Mouse (Mus musculus) urinary bladder, postnatal 10 days (tissue): ENCODE measurements around the gene Xrcc3.

Experiments used
- DNase-seq: peaks from one replicate; pipeline ENCODE4 v3.0.0; 2022; ENCODE audit warnings: low spot score

The Xrcc3 gene

GRCm38 (mm10) chr12:111774156-111774555 lies 39.5 kb downstream of the Xrcc3 start:
- no peak for DNase-seq

- DNase-seq = no peak
Observed at GRCm38 (mm10) chr12:111770651-111771050, 43.0 kb downstream of the Xrcc3 start.

GRCm38 (mm10) chr12:111769816-111770577 lies 43.7 kb downstream of the Xrcc3 start:
- DNase-seq = no peak

- DNase-seq = no peak
Observed at GRCm38 (mm10) chr12:111769306-111769705, 44.4 kb downstream of the Xrcc3 start.

- DNase-seq = no peak
Observed at GRCm38 (mm10) chr12:111768322-111768928, 45.2 kb downstream of the Xrcc3 start.

DNA sequence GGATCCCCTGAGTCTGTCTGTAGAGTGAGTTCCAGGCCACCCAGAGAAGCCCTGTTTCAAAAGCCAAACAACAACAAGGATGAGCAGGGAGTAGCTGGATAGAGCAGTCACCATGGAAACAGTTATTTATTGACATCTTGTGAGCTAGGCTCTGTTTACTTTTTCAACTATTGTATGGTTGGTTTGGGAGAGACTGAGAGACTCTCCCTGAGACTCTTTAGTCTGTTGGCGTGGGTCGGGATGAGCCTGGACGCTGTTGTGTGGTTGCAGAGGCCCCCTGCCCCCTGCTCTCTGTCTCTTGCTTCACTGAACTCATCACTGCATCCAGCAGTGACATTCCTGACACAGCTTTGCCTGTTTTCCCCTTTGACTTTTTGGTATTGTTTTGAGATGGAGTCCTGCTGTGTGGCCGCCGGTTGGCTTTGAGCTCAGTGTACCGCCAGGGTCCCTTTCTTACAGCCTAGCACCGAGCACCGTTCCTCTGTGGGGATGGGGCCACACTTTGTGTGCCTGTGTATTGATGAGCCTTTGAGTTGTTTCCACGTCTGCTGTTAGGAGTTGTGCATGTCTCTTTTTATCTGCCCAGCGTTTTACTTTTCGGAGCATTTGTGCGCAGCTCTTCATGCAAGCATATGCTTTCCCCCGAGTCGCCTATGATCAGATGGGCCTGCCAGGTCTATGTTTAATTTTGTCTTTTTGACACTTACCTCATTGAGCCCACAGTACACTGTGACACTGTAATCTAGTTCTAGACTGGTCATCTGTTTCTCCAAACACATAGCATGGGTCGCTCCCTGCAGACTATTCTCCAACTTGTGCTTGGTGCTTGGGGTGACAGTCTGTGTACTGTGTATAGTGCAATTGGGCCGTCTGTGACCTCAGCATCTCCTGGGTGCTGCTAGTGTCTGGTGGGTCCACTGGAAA lies 47.1 kb downstream of the Xrcc3 start:
- DNase-seq = no peak

DNA sequence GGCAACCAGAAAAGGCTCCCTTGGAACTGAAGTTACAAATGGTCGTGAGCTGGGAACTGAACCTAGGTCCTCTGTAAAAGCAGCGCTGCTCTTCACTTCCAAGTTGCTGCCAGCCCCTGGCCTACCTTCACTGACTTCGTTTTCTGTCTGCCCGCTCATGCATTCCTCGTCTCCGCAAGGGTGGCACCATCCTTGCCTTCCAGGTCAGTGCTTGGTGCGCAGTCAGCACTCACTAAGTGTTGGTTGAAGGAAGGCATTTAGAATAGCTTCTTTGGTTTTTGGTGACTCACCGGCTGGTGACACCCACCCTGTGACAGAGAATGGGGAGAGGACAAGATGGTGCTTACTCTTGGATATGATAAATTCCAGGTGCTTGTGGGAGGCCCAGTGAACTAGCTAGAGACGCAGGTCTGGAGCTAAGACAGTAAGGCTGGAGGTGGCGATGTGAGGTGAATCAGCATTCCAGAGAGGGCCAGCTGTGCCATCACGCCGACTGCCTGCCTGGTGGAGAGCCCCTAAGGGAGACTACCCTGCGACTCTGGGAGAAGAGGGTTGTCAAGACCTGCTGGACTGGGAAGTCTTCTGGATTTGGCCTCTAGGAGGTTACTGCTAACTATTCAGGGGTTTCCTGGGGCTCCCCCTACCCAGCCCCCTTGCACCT lies 50.9 kb downstream of the Xrcc3 start:
- DNase-seq = no peak

DNA sequence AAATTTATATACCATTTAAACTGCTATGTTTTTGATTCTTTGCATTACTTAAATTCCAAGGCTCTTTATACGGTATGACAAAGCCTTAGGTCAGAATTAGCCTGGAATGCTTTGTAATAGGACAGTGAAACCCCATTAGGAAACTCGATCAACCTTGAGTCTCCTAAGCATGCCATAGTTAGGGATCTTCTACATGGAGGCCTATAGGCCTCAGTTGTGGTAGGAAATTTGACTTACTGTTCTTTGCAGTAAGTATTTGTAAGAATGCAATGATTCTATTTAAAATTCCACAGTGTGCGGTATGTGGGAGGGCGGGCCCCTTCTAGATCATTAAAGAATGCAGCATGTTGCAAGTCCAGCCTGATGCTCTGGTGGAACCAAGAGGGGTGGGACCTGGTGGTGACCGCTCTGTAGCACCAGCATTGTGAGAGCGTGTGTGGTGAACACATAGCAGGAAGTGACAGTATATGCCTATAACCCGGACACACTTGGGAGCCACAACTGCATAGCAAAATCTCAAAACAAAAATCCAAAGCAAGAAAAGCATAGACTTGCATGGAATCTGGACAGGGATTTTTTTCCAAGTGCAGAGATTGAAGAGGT lies 53.3 kb downstream of the Xrcc3 start:
- no peak for DNase-seq

GRCm38 (mm10) chr12:111759176-111760061 lies 54.3 kb downstream of the Xrcc3 start:
- DNase-seq = no peak

DNA sequence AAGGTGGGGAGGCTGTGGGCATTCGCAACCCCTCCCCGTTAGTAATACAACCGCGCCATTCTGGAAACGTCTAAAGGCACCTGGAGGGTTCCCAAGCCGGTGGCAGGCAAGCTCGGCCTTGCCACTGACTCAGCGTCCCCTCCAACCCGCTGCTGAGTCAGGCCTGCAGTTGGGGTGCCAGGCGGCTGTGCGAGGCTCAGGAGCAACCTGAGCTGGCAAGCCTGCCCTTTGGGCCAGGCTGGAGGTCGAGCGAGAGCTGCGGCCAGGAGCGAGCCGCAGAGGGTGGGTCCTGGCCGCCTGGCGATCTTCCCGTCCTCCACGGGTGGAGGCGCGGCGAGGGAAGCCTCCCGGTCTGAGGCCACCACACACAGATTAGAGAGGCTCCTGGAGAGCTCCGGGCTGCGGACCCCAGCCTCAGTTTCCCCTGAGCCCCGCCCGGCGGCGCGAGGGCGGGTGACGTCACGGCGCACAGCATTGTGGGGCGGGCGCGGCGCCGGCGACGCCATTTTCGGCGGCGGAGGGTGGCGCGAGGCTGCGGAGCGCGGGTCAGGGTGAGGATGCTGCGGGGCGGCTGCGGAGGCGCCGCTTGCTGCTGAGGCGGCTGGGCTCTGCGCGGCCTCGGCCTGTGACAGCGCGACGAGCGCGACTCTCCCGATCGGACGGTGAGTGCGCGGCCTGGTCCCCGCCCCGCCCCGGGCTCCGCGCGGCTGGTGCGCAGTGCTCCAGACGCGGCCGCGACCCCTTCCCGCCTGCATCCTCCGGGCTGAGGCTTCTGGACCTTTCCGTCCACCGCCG lies 55.1 kb downstream of the Xrcc3 start, which contains the start of gene Klc1:
Gene Klc1 (plus strand): TSS at position 469 of the 795 bp plus-strand sequence.
- no peak for DNase-seq

DNA sequence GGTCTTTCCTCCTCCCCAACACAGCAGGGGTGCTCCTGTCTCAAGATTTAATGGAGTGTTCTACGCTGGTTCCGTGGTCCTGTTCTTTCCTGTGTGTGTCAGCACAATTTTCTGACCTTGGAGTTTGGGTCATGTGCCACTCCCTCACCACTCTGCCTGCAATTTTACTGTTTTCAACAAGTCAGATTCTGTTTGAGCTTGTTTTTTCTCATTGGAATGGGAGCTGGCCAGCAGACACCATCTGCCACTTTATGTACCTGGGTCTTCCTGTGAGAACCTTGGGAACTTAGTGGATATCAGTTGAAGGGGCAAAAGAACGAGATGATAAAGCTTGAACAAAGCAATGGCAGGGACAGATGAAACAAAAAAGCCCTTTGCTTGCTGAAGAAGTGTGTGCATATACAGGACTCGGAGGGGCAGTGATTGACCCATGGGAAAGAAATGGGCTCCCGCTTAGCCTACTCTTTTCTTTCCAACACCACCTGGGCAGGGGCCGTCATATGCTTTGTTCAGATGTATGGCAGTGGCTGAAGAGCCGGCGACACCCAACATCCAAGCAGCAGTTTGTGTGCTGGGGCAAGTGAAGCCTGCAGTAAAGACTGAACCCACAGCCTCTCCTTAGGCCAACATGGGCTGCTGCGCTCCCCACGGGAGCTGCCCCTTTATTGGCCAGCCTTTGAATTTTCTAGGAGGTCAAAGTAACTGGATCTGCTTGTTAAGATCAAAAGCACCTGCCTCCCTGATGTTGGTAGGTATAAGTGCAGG lies 55.9 kb downstream of the Xrcc3 start:
- DNase-seq = no peak

- DNase-seq = no peak
Observed at GRCm38 (mm10) chr12:111756698-111757082, 57.0 kb downstream of the Xrcc3 start.

DNA sequence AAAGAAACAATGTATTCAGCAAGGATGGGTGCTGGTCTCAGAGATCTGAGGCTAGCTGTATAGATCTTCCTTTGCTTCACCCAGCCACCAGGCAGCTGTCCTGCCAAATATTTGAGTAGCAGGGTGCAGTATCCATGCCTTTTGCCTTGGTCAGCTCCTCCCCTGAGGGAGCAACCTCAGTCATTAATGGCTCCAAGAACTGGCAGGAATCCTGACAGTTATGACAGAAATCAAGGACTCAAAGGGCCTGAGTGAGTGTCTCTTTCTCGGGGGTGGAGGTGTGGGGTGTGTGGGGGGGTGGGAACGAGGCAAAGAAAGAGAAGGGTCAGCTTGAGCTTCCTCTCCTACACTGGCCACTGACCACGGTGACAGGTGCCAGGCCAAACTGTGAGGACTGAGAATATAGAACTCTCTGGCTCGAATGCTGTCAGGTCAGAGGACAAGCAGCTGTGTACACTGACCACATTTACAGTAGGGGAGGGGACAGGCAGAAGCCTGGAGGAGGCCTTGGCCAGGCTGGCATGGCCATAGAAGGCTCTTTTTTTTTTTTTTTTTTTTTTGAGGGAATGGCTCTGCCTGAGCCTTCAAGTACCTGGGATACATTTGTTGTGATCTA lies 57.5 kb downstream of the Xrcc3 start:
- DNase-seq = no peak

GRCm38 (mm10) chr12:111755231-111755630 lies 58.4 kb downstream of the Xrcc3 start:
- DNase-seq = no peak

DNA sequence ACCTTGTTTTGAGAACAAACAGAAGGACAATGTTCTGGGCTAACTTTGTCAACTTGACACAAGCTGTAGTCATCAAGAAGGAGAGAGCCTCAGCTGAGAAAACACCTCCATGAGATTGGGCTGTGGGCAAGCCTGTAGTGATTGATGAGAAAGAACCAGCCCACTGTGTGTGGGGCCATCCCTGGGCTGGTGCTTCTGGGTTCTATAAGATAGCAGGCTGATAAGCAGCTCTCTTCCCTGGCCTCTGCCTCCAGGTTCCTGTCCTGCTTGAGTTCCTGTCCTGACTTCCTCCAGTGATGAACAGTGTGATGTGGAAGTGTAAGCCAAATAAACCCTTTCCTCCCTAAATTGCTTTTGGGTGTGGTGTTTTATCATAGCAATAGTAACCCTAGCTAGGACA lies 59.0 kb downstream of the Xrcc3 start:
- no peak for DNase-seq

- DNase-seq = no peak
Observed at GRCm38 (mm10) chr12:111753347-111753746, 60.3 kb downstream of the Xrcc3 start.
